Mouse (Mus musculus) liver, postnatal 0 days (tissue): ENCODE results near the gene Trpm8.

ENCODE experiments used
- CTCF ChIP-seq: sonication (generic); IDR thresholded peaks from 2 replicates; pipeline ENCODE4 v1.5.1; 2016; ENCODE audit warnings: antibody characterized with exemption, low read depth
- EP300 ChIP-seq: IDR thresholded peaks from 2 replicates; pipeline ENCODE4 v1.6.1; 2016; ENCODE audit warnings: antibody characterized with exemption, low read depth, mild to moderate bottlenecking

GRCm38 (mm10) chr1:88429413-88429812 lies 152.0 kb downstream of the Trpm8 start:
- no peak for TF ChIP-seq CTCF
- TF ChIP-seq EP300: no peak
